Mouse (Mus musculus): ENCODE results near the gene Alkbh3. TPM values are rescaled to one million over a fixed set of nuclear protein-coding genes. Genes with fewer than 3 reads are reported as not detected.
A peak's percentile ranks its signal among the peaks of the same experiment; 100 is the strongest.

Gene Alkbh3
- total RNA-seq, 1 experiment: 41.5 TPM

DNA sequence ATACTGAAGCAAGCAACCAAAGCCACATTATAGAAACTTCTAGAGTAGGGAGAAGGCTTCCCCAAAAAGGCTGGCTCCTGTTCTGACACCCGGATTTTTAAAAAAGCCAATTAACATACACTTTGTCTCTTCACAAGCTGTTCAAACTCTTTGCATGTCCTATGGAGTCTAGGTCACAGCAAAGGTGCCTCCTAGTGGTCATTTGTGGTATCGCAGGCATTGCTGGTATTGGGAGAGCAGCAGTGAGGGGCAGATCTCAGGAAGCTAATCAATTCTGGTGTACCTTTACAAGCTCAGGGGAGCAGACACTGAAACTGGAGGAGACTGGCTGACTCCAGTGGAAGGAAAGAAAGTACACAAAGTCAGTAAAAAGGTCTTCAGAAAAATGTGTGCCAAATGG, 8.3 kb downstream of the Alkbh3 start:
- peaks cover 8% of the 10 kb centered on the region for H3K36me3 ChIP-seq (ENCODE audit: control insufficient read depth, insufficient read depth, low read length, poor library complexity, severe bottlenecking)

DNA sequence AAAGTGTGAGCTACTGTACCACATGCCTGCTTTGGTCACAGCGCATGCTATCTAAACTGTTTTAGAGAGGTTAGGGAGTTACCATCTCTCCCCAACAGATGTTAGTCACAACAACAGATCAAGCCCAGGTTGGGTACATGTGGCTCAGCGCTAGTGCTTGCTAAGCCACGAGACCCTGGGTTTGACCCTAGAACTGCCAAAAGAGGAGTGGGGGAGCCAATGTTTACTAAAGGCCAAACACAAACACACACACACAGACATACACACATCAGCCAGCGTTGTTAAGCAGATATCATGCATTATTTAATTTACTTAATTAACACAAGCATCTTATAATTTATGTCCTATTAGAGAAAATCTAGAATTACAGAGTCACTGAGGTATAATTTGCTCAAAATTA, 8.7 kb downstream of the Alkbh3 start:
- Histone ChIP-seq H3K9me3 (ENCODE audit: control insufficient read depth, insufficient read depth, low read depth, low read length) (no peaks in the 10 kb centered on the region), H3K4me3 (ENCODE audit: insufficient read depth in 1 of 2, low read depth in 1 of 2, low read length in 2 of 2, poor library complexity in 1 of 2, severe bottlenecking in 1 of 2) (no peak overlapping the region), H3K9ac (ENCODE audit: insufficient read depth, low read depth, low read length, poor library complexity, severe bottlenecking) (peak overlapping the region; percentile 44; the same call in 1 of the 2 replicates), H3K4me1 (ENCODE audit: control insufficient read depth in 2 of 2, insufficient read depth in 2 of 2, low read length in 2 of 2, poor library complexity in 1 of 2) (peaks cover 0 to 5% of the 10 kb centered on the region in 2 experiments; a peak in 1 of 4 replicates), H3K27ac (ENCODE audit: insufficient read depth, low read depth, low read length, poor library complexity, severe bottlenecking) (no peak overlapping the region; the same call in 1 of the 2 replicates), H3K36me3 (ENCODE audit: control insufficient read depth, insufficient read depth, low read length, poor library complexity, severe bottlenecking) (peaks cover 8% of the 10 kb centered on the region)
- in situ Hi-C loops (cut with MboI; ENCODE audit: low sequenced_read_pairs in 2 of 2, unreplicated experiment in 2 of 2): no loop called here
- TF ChIP-seq MAFK (IDR thresholded peaks at IDR 0.05; ENCODE audit: insufficient read depth, low read depth, low read length) (no peak), HCFC1 (IDR thresholded peaks at IDR 0.05; ENCODE audit: borderline replicate concordance, insufficient read depth, low read length) (no peak), ZNF384 (IDR thresholded peaks at IDR 0.05; ENCODE audit: low read depth, low read length) (no peak), CHD2 (IDR thresholded peaks at IDR 0.05; ENCODE audit: low read depth, low read length) (no peak), ZC3H11A (IDR thresholded peaks at IDR 0.05; ENCODE audit: borderline replicate concordance, low read depth, low read length) (no peak)
- DNase-seq (ENCODE audit: low read depth, low spot score): no peak

More for the DNA sequence above, 8.3 kb downstream of the Alkbh3 start:
- Histone ChIP-seq H3K9me3 (ENCODE audit: control insufficient read depth, insufficient read depth, low read depth, low read length) (no peaks in the 10 kb centered on the region), H3K9ac (ENCODE audit: insufficient read depth, low read depth, low read length, poor library complexity, severe bottlenecking) (no peak overlapping the region), H3K4me3 (ENCODE audit: insufficient read depth in 1 of 2, low read depth in 1 of 2, low read length in 2 of 2, poor library complexity in 1 of 2, severe bottlenecking in 1 of 2) (no peak overlapping the region), H3K4me1 (ENCODE audit: control insufficient read depth in 2 of 2, insufficient read depth in 2 of 2, low read length in 2 of 2, poor library complexity in 1 of 2) (peaks cover 0 to 5% of the 10 kb centered on the region in 2 experiments; a peak in 1 of 4 replicates), H3K27ac (ENCODE audit: insufficient read depth, low read depth, low read length, poor library complexity, severe bottlenecking) (no peak overlapping the region)
- in situ Hi-C loops (cut with MboI; ENCODE audit: low sequenced_read_pairs in 2 of 2, unreplicated experiment in 2 of 2): no loop called here
- TF ChIP-seq MAFK (IDR thresholded peaks at IDR 0.05; ENCODE audit: insufficient read depth, low read depth, low read length) (no peak), CHD2 (IDR thresholded peaks at IDR 0.05; ENCODE audit: low read depth, low read length) (no peak), ZNF384 (IDR thresholded peaks at IDR 0.05; ENCODE audit: low read depth, low read length) (no peak), HCFC1 (IDR thresholded peaks at IDR 0.05; ENCODE audit: borderline replicate concordance, insufficient read depth, low read length) (no peak), ZC3H11A (IDR thresholded peaks at IDR 0.05; ENCODE audit: borderline replicate concordance, low read depth, low read length) (peak; percentile 89)
- peak; percentile 87 for DNase-seq (ENCODE audit: low read depth, low spot score)

DNA sequence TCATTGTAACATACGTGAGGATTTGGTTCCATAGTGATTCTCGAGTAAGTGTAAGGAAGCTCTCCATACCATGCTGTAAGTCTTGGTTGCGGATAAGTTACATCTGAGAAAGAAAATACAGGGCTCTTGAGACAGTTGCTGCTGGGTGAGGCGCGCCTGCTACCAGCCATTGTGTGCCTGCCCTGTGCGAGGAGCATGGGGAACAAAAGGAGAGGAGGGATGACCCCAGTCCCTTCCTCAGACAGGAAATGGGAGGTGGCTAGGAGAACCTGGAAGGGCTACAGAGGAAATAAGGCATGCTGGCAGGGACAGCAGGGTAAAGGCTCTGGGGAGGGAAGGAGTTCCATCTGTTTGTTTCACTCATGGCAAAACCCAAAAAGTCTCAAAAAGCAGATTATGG, 9.2 kb downstream of the Alkbh3 start:
- no peak for TF ChIP-seq MAFK (IDR thresholded peaks at IDR 0.05; ENCODE audit: insufficient read depth, low read depth, low read length)
- TF ChIP-seq HCFC1 (IDR thresholded peaks at IDR 0.05; ENCODE audit: borderline replicate concordance, insufficient read depth, low read length): no peak
- TF ChIP-seq CHD2 (IDR thresholded peaks at IDR 0.05; ENCODE audit: low read depth, low read length): no peak
- TF ChIP-seq ZNF384 (IDR thresholded peaks at IDR 0.05; ENCODE audit: low read depth, low read length): no peak
- TF ChIP-seq ZC3H11A (IDR thresholded peaks at IDR 0.05; ENCODE audit: borderline replicate concordance, low read depth, low read length): no peak
- Histone ChIP-seq H3K9me3 (ENCODE audit: control insufficient read depth, insufficient read depth, low read depth, low read length) (no peaks in the 10 kb centered on the region), H3K27ac (ENCODE audit: insufficient read depth, low read depth, low read length, poor library complexity, severe bottlenecking) (peak overlapping the region; percentile 18; the same call in 1 of the 2 replicates), H3K4me3 (ENCODE audit: insufficient read depth in 1 of 2, low read depth in 1 of 2, low read length in 2 of 2, poor library complexity in 1 of 2, severe bottlenecking in 1 of 2) (0 out of 4 replicates have a peak overlapping the region, but pooled peaks of 1 of the 2 experiments have one; percentile 8), H3K4me1 (ENCODE audit: control insufficient read depth in 2 of 2, insufficient read depth in 2 of 2, low read length in 2 of 2, poor library complexity in 1 of 2) (peaks cover 0 to 5% of the 10 kb centered on the region in 2 experiments; a peak in 1 of 4 replicates), H3K9ac (ENCODE audit: insufficient read depth, low read depth, low read length, poor library complexity, severe bottlenecking) (peak overlapping the region; percentile 44; the same call in 1 of the 2 replicates), H3K36me3 (ENCODE audit: control insufficient read depth, insufficient read depth, low read length, poor library complexity, severe bottlenecking) (peaks cover 8% of the 10 kb centered on the region)
- in situ Hi-C loops (cut with MboI; ENCODE audit: low sequenced_read_pairs in 2 of 2, unreplicated experiment in 2 of 2): no loop called here
- DNase-seq (ENCODE audit: low read depth, low spot score): no peak

DNA sequence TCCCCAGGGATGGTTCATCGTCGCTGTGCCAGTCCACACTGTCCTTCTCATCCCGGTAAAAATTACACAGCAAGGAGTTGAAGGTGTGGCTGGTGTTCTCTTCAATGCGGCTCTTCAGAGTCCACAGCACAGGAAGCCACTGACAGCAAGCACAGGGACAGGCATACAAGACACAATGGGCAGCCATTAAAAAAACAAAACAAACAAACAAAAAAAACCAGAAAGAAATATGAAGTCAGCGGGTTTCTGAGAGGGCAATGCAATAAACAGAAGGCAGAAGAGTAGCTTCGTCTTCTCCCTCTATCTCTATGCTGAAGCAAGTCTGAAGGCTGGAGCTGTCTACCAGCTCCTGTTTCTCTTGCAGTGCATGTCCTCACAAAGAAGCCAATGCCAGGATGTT, 14.4 kb downstream of the Alkbh3 start, which contains the start of gene Gm27027:
Gm27027 (minus strand) TSS at position 101 of the 400 bp plus-strand sequence.
- in situ Hi-C loops (cut with MboI; ENCODE audit: low sequenced_read_pairs in 2 of 2, unreplicated experiment in 2 of 2): no loop called here
- peaks cover 25% of the 10 kb centered on the region for H3K36me3 ChIP-seq (ENCODE audit: control insufficient read depth, insufficient read depth, low read length, poor library complexity, severe bottlenecking)
- TF ChIP-seq HCFC1 (IDR thresholded peaks at IDR 0.05; ENCODE audit: borderline replicate concordance, insufficient read depth, low read length) (no peak), ZNF384 (IDR thresholded peaks at IDR 0.05; ENCODE audit: low read depth, low read length) (no peak), CHD2 (IDR thresholded peaks at IDR 0.05; ENCODE audit: low read depth, low read length) (no peak), ZC3H11A (IDR thresholded peaks at IDR 0.05; ENCODE audit: borderline replicate concordance, low read depth, low read length) (no peak), MAFK (IDR thresholded peaks at IDR 0.05; ENCODE audit: insufficient read depth, low read depth, low read length) (no peak)

More for the DNA sequence above, 14.4 kb downstream of the Alkbh3 start, which contains the start of gene Gm27027:
- DNase-seq (ENCODE audit: low read depth, low spot score): no peak
- 0 out of 4 replicates have a peak, but pooled peaks cover 0 to 1% of the 10 kb centered on the region in 2 experiments for H3K4me1 ChIP-seq (ENCODE audit: control insufficient read depth in 2 of 2, insufficient read depth in 2 of 2, low read length in 2 of 2, poor library complexity in 1 of 2)
- no peak within 1 kb of the TSS for H3K9ac ChIP-seq (ENCODE audit: insufficient read depth, low read depth, low read length, poor library complexity, severe bottlenecking)
- H3K9me3 ChIP-seq (ENCODE audit: control insufficient read depth, insufficient read depth, low read depth, low read length): no peaks in the 10 kb centered on the region
- H3K4me3 ChIP-seq (ENCODE audit: insufficient read depth in 1 of 2, low read depth in 1 of 2, low read length in 2 of 2, poor library complexity in 1 of 2, severe bottlenecking in 1 of 2): no peak within 1 kb of the TSS
- H3K27ac ChIP-seq (ENCODE audit: insufficient read depth, low read depth, low read length, poor library complexity, severe bottlenecking): no peak within 1 kb of the TSS
